Mouse (Mus musculus) forebrain, embryonic 11.5 days (tissue): ENCODE data around the gene Bid. TPM values are rescaled to one million over a fixed set of nuclear protein-coding genes. Genes with fewer than 3 reads are reported as not detected.

Experiments used
- ATAC-seq: fragments of 200-750 bp; cut with Nextera tagmentation; replicated peaks from 2 replicates; pipeline ENCODE4 v1.8.0; 2017; ENCODE audit warnings: moderate TSS enrichment; ENCODE audit not compliant: low FRiP score
- DNase-seq: peaks from one replicate; pipeline ENCODE4 v3.0.0-alpha.2; 2017; ENCODE audit warnings: low spot score
- H3K27ac ChIP-seq: fragments of 300-500 bp; sonication (generic); 2 replicates; pipeline ENCODE4 v1.5.1; 2014; ENCODE audit warnings: low read depth, low read length
- H3K27me3 ChIP-seq: fragments of 300-500 bp; sonication (generic); 2 replicates; pipeline ENCODE4 v1.6.1; 2014; ENCODE audit warnings: mild to moderate bottlenecking, low read length, mixed read lengths; ENCODE audit not compliant: control insufficient read depth, insufficient read depth
- H3K36me3 ChIP-seq: fragments of 300-500 bp; sonication (generic); 2 replicates; pipeline ENCODE4 v1.6.1; 2014; ENCODE audit warnings: mild to moderate bottlenecking, low read length, moderate library complexity, mixed read lengths; ENCODE audit not compliant: control insufficient read depth, insufficient read depth
- H3K4me1 ChIP-seq: fragments of 300-500 bp; sonication (generic); replicated peaks from 2 replicates; pipeline ENCODE4 v1.6.1; 2014; ENCODE audit warnings: low read length, mixed read lengths; ENCODE audit not compliant: control insufficient read depth, insufficient read depth
- H3K4me2 ChIP-seq: fragments of 300-500 bp; sonication (generic); 2 replicates; pipeline ENCODE4 v1.6.1; 2014; ENCODE audit warnings: low read depth, mild to moderate bottlenecking, low read length, moderate library complexity, mixed read lengths; ENCODE audit not compliant: severe bottlenecking
- H3K4me3 ChIP-seq: fragments of 300-500 bp; sonication (generic); 2 replicates; pipeline ENCODE4 v1.5.1; 2014; ENCODE audit warnings: low read depth, low read length
- H3K9ac ChIP-seq: fragments of 300-500 bp; sonication (generic); 2 replicates; pipeline ENCODE4 v1.6.1; 2014; ENCODE audit warnings: low read length
- H3K9me3 ChIP-seq: fragments of 300-500 bp; sonication (generic); 2 replicates; pipeline ENCODE4 v1.6.1; 2016; ENCODE audit warnings: low read length, mixed read lengths; ENCODE audit not compliant: control insufficient read depth
- WGBS: fragments of 180-500 bp; shearing (Covaris S2); extraction: QIAGEN DNeasy Blood & Tissue Kit; methylation state at CpG from one replicate; pipeline ENCODE4 v1.1.7; 2014; 5-methylcytosine and 5-hydroxymethylcytosine counted together
- polyA plus RNA-seq: library from polyadenylated mRNA; unstranded; fragments of >200 nt; fragmentation: Nextera tagmentation; extraction: Ambion mirVana; gene quantifications from 2 replicates; pipeline ENCODE4 v1.2.1, GENCODE M21; 2014

Gene Bid
- polyA plus RNA-seq, 1 experiment from 2014 or later = 15.0 TPM

DNA sequence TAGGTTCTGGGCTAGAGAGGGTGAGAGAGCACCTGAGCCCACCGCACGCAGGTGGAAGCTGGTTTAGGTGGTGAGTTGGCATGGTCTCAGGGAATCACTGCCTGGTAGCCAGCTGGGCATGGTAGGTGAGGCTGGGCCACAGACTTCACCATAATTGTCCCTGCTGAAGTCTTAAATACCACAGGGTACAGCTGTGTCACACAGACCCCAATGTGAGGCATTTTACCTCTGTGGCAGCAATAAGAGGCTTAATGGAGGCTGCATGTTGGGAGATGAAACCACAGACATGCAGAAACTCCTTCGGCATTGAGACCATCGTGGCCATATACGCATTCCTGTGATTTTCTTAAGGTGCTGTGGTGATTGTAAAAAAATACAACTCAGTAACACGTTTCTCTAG lies 35.8 kb upstream of the Bid start:
- Histone ChIP-seq H3K4me3 (no peak overlapping the region), H3K36me3 (no peaks in the 10 kb centered on the region), H3K27me3 (no peaks in the 10 kb centered on the region), H3K9me3 (no peaks in the 10 kb centered on the region), H3K4me1 (no peaks in the 10 kb centered on the region), H3K27ac (no peak overlapping the region), H3K9ac (no peak overlapping the region), H3K4me2 (no peak overlapping the region)
- 93% methylated on average over 6 of the region's 6 CpGs for WGBS
- ATAC-seq (no peak), DNase-seq (no peak)

- Histone ChIP-seq H3K27me3 (no peaks in the 10 kb centered on the region), H3K27ac (no peak overlapping the region), H3K9me3 (no peaks in the 10 kb centered on the region), H3K9ac (no peak overlapping the region), H3K4me3 (no peak overlapping the region), H3K4me1 (no peaks in the 10 kb centered on the region), H3K4me2 (no peak overlapping the region), H3K36me3 (no peaks in the 10 kb centered on the region)
- 92% methylated on average over 6 of the region's 6 CpGs for WGBS
- ATAC-seq (no peak), DNase-seq (no peak)
These were observed 34.7 kb upstream of the Bid start for GRCm38 (mm10) chr6:120951311-120951710.

DNA sequence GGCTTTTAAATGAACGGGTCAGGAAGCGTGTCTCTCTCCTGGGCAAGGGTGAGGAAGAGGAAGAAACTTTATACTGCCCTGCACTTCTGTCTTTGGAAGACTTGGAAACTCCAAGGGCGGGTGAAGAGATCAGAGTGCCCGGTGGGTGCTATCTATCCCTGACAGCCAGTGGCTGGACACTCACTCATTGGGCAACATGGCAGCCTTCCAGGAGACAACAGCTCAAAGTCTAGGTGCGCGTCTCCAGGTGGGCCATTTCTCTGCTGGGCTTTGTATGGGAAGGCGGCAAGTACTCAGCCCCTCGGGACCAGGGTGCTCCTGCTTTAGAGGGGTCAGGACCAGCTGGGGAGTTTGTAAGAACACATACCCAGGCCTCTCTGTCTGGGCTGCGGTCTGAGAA lies 28.9 kb upstream of the Bid start:
- ATAC-seq (no peak), DNase-seq (no peak)
- no peak overlapping the region for H3K27ac ChIP-seq
- H3K9me3 ChIP-seq = no peaks in the 10 kb centered on the region
- H3K27me3 ChIP-seq = no peaks in the 10 kb centered on the region
- no peak overlapping the region for H3K9ac ChIP-seq
- no peaks in the 10 kb centered on the region for H3K4me1 ChIP-seq
- no peak overlapping the region for H3K4me2 ChIP-seq
- WGBS = 93% methylated on average over 9 of the region's 9 CpGs
- no peak overlapping the region for H3K4me3 ChIP-seq
- H3K36me3 ChIP-seq = no peaks in the 10 kb centered on the region

- Histone ChIP-seq H3K36me3 (no peaks in the 10 kb centered on the region), H3K4me2 (no peak overlapping the region), H3K4me1 (no peaks in the 10 kb centered on the region), H3K27me3 (no peaks in the 10 kb centered on the region), H3K9me3 (no peaks in the 10 kb centered on the region), H3K27ac (no peak overlapping the region), H3K4me3 (no peak overlapping the region), H3K9ac (no peak overlapping the region)
- ATAC-seq = no peak
- no peak for DNase-seq
- WGBS = 87% methylated on average over 5 of the region's 5 CpGs
These were observed 27.3 kb upstream of the Bid start for GRCm38 (mm10) chr6:120943964-120944363.

- ATAC-seq = no peak
- H3K27me3 ChIP-seq = no peaks in the 10 kb centered on the region
- 85% methylated on average over 10 of the region's 10 CpGs for WGBS
These were observed 26.9 kb upstream of the Bid start for GRCm38 (mm10) chr6:120943551-120943950.

DNA sequence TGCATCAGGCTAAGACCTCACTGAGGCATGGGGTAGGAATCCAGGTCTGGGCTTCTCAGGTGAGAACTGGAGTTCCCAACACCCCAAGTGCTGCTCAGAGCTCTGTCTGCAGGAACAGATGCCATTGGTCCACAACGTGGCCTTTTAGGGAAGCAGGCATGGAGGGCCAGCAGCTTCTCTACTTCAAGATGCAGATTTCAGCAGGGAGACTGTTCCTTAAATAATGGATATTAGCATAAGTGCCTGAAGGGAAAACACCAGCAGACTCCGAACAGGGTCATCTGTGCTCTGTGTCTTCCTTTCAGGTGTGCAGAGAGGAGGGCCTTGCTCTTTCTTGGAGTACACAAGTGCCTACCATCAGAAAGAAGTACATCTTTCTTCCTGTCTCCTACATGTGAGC lies 26.4 kb upstream of the Bid start:
- WGBS = 83% methylated on average over 2 of the region's 2 CpGs
- no peak overlapping the region for H3K9ac ChIP-seq
- no peak overlapping the region for H3K4me2 ChIP-seq
- no peak overlapping the region for H3K27ac ChIP-seq
- ATAC-seq (no peak), DNase-seq (no peak)
- no peaks in the 10 kb centered on the region for H3K9me3 ChIP-seq
- no peaks in the 10 kb centered on the region for H3K4me1 ChIP-seq
- no peaks in the 10 kb centered on the region for H3K27me3 ChIP-seq
- no peak overlapping the region for H3K4me3 ChIP-seq
- H3K36me3 ChIP-seq = no peaks in the 10 kb centered on the region

More at GRCm38 (mm10) chr6:120943551-120943950, 26.9 kb upstream of the Bid start:
- no peaks in the 10 kb centered on the region for H3K9me3 ChIP-seq
- H3K36me3 ChIP-seq = no peaks in the 10 kb centered on the region
- H3K4me1 ChIP-seq = no peaks in the 10 kb centered on the region
- H3K4me3 ChIP-seq = no peak overlapping the region
- no peak overlapping the region for H3K9ac ChIP-seq
- no peak for DNase-seq
- H3K27ac ChIP-seq = no peak overlapping the region
- no peak overlapping the region for H3K4me2 ChIP-seq

GRCm38 (mm10) chr6:120941575-120941974 lies 24.9 kb upstream of the Bid start:
- no peaks in the 10 kb centered on the region for H3K9me3 ChIP-seq
- no peak overlapping the region for H3K27ac ChIP-seq
- DNase-seq (no peak), ATAC-seq (no peak)
- no peak overlapping the region for H3K4me3 ChIP-seq
- no peaks in the 10 kb centered on the region for H3K4me1 ChIP-seq
- no peak overlapping the region for H3K9ac ChIP-seq
- no peaks in the 10 kb centered on the region for H3K36me3 ChIP-seq
- no peak overlapping the region for H3K4me2 ChIP-seq
- no peaks in the 10 kb centered on the region for H3K27me3 ChIP-seq
- whole genome bisulfite sequencing = 95% methylated on average over 13 of the region's 13 CpGs

- no peak for DNase-seq
These were observed 24.4 kb upstream of the Bid start for GRCm38 (mm10) chr6:120941084-120941481.

GRCm38 (mm10) chr6:120940446-120941083 lies 23.9 kb upstream of the Bid start:
- H3K27me3 ChIP-seq = no peaks in the 10 kb centered on the region
- H3K4me3 ChIP-seq = no peak overlapping the region
- no peak overlapping the region for H3K27ac ChIP-seq
- WGBS = 86% methylated on average over 7 of the region's 7 CpGs
- H3K4me1 ChIP-seq = no peaks in the 10 kb centered on the region
- no peaks in the 10 kb centered on the region for H3K36me3 ChIP-seq
- ATAC-seq (no peak), DNase-seq (no peak)
- no peak overlapping the region for H3K4me2 ChIP-seq
- H3K9me3 ChIP-seq = no peaks in the 10 kb centered on the region
- H3K9ac ChIP-seq = no peak overlapping the region

More at GRCm38 (mm10) chr6:120941084-120941481, 24.4 kb upstream of the Bid start:
- Histone ChIP-seq H3K4me3 (no peak overlapping the region), H3K9me3 (no peaks in the 10 kb centered on the region), H3K4me1 (no peaks in the 10 kb centered on the region), H3K4me2 (no peak overlapping the region), H3K27ac (no peak overlapping the region), H3K36me3 (no peaks in the 10 kb centered on the region), H3K27me3 (no peaks in the 10 kb centered on the region), H3K9ac (no peak overlapping the region)
- ATAC-seq = no peak
- WGBS = 82% methylated on average over 7 of the region's 7 CpGs
